Mouse (Mus musculus) right cerebral cortex, adult 18-20 months (tissue): ENCODE measurements around the gene Grip1.

Experiments
- DNase-seq: peaks from one replicate; pipeline ENCODE4 v3.0.0; 2022; ENCODE audit warnings: mixed read lengths

The Grip1 gene

GRCm38 (mm10) chr10:119778871-119779270 is 325.2 kb downstream of the Grip1 start:
- no peak for DNase-seq

GRCm38 (mm10) chr10:119779657-119780056 is 326.0 kb downstream of the Grip1 start:
- no peak for DNase-seq

- no peak for DNase-seq
Observed at GRCm38 (mm10) chr10:119790507-119790906, 336.9 kb downstream of the Grip1 start.

GRCm38 (mm10) chr10:119802421-119802820 is 348.8 kb downstream of the Grip1 start:
- DNase-seq: no peak

GRCm38 (mm10) chr10:119803633-119804422 is 350.2 kb downstream of the Grip1 start:
- DNase-seq: peak; percentile 49

GRCm38 (mm10) chr10:119804423-119804814 is 350.8 kb downstream of the Grip1 start:
- DNase-seq: no peak

GRCm38 (mm10) chr10:119805082-119805481 is 351.5 kb downstream of the Grip1 start:
- DNase-seq: no peak

- no peak for DNase-seq
Observed at GRCm38 (mm10) chr10:119806151-119806550, 352.5 kb downstream of the Grip1 start.

GRCm38 (mm10) chr10:119808384-119808783 is 354.8 kb downstream of the Grip1 start:
- no peak for DNase-seq

GRCm38 (mm10) chr10:119814087-119814486 is 360.5 kb downstream of the Grip1 start:
- peak; percentile 19 for DNase-seq

GRCm38 (mm10) chr10:119816001-119816400 is 362.4 kb downstream of the Grip1 start:
- no peak for DNase-seq

- peak; percentile 29 for DNase-seq
Observed at GRCm38 (mm10) chr10:119818381-119818780, 364.8 kb downstream of the Grip1 start.

- DNase-seq: peak; percentile 39
Observed at GRCm38 (mm10) chr10:119819102-119819681, 365.6 kb downstream of the Grip1 start.

- DNase-seq: no peak
Observed at GRCm38 (mm10) chr10:119819740-119820139, 366.1 kb downstream of the Grip1 start.

GRCm38 (mm10) chr10:119820428-119820827 is 366.8 kb downstream of the Grip1 start:
- no peak for DNase-seq

GRCm38 (mm10) chr10:119823691-119824090 is 370.1 kb downstream of the Grip1 start:
- no peak for DNase-seq

GRCm38 (mm10) chr10:119824521-119824920 is 370.9 kb downstream of the Grip1 start:
- DNase-seq: no peak

GRCm38 (mm10) chr10:119830388-119830956 is 376.8 kb downstream of the Grip1 start:
- DNase-seq: peak; percentile 32

- DNase-seq: no peak
Observed at GRCm38 (mm10) chr10:119831086-119831485, 377.5 kb downstream of the Grip1 start.

GRCm38 (mm10) chr10:119833334-119833733 is 379.7 kb downstream of the Grip1 start:
- DNase-seq: no peak

GRCm38 (mm10) chr10:119834122-119834521 is 380.5 kb downstream of the Grip1 start:
- peak; percentile 64 for DNase-seq

- DNase-seq: no peak
Observed at GRCm38 (mm10) chr10:119839645-119840044, 386.0 kb downstream of the Grip1 start.

GRCm38 (mm10) chr10:119842004-119842403 is 388.4 kb downstream of the Grip1 start:
- DNase-seq: no peak
